Mouse (Mus musculus) bone marrow, adult 2 months (tissue): Measurements from ENCODE around the gene Ndufa12. TPM values are rescaled to one million over a fixed set of nuclear protein-coding genes. Genes with fewer than 3 reads are reported as not detected.

Source experiments
- H3K27ac ChIP-seq: fragments of 200-500 bp; 2 replicates; pipeline ENCODE4 v1.5.1; 2012; ENCODE audit warnings: low read depth, mild to moderate bottlenecking, control low read depth, inconsistent platforms, low read length; ENCODE audit not compliant: control insufficient read depth, poor library complexity, insufficient read depth
- H3K4me1 ChIP-seq: fragments of 200-500 bp; 2 replicates; pipeline ENCODE4 v1.6.1; 2011; ENCODE audit warnings: low read length; ENCODE audit not compliant: control insufficient read depth, insufficient read depth
- H3K4me3 ChIP-seq: fragments of 200-500 bp; replicated peaks from 2 replicates; pipeline ENCODE3; 2011; ENCODE audit warnings: mild to moderate bottlenecking, low read depth, low read length, control low read depth; ENCODE audit not compliant: control insufficient read depth
- CTCF ChIP-seq: fragments of 200-500 bp; IDR thresholded peaks from 2 replicates; pipeline ENCODE4 v1.5.1; 2011; ENCODE audit warnings: low read length, control low read depth; ENCODE audit not compliant: control insufficient read depth, insufficient read depth
- POLR2A ChIP-seq: fragments of 200-500 bp; IDR thresholded peaks from 2 replicates; pipeline ENCODE4 v1.6.1; 2011; ENCODE audit warnings: low read depth, mild to moderate bottlenecking, control low read depth, low read length, borderline replicate concordance; ENCODE audit not compliant: control insufficient read depth
- WGBS: fragments of 180-500 bp; shearing (Covaris S2); methylation state at CpG from one replicate; pipeline ENCODE4 v1.1.7; 2018; 5-methylcytosine and 5-hydroxymethylcytosine counted together
- polyA plus RNA-seq: library from polyadenylated mRNA; stranded (reverse); fragments of >200 nt; gene quantifications from 2 replicates; pipeline ENCODE4 v1.2.4, GENCODE M21; 2011; ENCODE audit warnings: low replicate concordance; ENCODE audit not compliant: missing spikeins, insufficient read depth, insufficient read length

The Ndufa12 gene
- polyA plus RNA-seq, 1 experiment = 104 TPM

DNA sequence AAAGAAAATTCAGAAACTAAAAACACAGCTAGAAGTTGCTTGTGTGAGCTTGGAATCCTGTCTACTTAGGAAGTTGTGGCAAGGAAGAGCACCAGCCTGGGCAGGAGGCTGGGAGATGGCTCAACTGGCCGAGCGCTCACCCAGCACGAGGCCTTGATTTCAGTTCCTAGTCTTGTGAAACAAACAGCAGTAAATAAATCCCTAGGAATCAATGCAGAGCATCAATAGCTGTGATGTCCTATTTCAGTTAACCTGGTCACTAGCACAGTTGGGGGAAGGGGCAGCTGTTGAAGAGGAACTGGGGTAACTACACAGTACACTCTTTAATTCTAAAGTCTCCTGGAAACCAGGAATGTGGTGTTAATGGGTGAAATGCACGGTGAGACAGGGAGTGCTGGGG is 6.5 kb downstream of the Ndufa12 start:
- Histone ChIP-seq H3K27ac (no peak overlapping the region), H3K4me3 (no peak overlapping the region), H3K4me1 (no peaks in the 10 kb centered on the region)
- TF ChIP-seq POLR2A = no peak
- no peak for TF ChIP-seq CTCF
- 80% methylated on average over 4 of the region's 4 CpGs for WGBS

DNA sequence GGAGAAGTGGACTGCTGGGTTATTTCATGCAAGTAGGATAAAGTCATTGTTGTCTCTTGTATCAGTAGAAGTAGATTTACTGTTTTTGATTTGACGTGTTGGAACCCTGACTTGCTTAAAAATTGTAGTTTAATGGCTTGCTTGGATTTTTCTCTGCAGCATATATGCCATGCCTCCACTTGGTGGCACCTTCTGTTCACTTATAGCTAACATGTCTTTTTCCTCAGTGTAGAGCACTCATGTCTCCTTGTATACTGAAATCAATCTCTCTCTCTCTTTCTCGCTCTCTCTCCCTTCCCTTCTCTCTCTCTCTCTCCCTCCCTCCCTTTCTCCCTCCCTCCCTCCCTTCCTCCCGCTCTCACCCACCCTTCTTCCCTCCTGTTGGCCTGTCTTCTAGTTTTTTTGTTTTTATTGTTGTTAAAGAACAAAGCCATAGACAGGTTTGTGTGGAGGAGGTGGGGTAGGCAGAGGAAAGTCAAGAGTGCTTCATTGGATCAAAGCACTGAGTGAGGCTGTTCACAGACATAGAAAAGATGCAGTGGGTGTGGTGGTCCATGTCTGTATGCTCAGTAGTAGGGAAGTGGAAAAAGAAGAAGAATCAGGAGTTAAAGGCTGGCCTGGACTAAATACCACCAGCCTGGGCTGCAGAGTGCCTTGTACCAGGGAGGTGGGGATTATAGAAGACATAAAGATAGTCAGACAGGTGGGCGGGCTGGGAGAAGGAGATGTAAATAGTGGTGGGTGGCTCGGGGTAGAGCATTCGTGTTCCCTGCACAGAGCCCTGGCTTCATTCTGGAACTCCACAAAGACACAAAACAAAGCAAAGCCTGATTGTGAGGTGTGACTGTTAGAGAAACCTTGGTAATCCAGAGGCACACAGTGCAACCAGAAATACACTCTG is 12.4 kb downstream of the Ndufa12 start:
- Histone ChIP-seq H3K4me1 (no peaks in the 10 kb centered on the region), H3K27ac (no peak overlapping the region), H3K4me3 (no peak overlapping the region)
- TF ChIP-seq POLR2A = no peak
- TF ChIP-seq CTCF = no peak
- WGBS = 84% methylated on average over 6 of the region's 6 CpGs

DNA sequence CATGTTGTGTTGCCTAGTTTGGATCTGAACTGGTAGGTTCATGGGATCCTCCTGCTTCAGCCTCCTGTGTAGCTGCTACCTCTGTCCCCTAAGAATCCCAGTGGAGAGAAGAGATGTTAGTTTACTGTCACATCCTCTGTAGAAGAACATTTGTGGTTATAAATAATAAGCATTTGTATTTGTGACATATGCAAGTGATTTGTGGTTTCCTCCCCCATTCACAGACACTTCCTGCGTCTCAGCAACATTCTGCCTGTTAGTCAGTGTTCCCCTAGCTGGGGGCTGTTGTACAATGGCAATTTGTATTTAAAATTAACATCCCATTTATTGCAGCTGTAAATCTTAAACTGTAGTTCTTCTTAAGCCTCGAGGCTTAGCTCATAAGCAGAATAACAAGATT is 13.2 kb downstream of the Ndufa12 start:
- 13% methylated on average over 2 of the region's 2 CpGs for WGBS
- TF ChIP-seq POLR2A (no peak), CTCF (no peak)
- H3K27ac ChIP-seq = no peak overlapping the region

DNA sequence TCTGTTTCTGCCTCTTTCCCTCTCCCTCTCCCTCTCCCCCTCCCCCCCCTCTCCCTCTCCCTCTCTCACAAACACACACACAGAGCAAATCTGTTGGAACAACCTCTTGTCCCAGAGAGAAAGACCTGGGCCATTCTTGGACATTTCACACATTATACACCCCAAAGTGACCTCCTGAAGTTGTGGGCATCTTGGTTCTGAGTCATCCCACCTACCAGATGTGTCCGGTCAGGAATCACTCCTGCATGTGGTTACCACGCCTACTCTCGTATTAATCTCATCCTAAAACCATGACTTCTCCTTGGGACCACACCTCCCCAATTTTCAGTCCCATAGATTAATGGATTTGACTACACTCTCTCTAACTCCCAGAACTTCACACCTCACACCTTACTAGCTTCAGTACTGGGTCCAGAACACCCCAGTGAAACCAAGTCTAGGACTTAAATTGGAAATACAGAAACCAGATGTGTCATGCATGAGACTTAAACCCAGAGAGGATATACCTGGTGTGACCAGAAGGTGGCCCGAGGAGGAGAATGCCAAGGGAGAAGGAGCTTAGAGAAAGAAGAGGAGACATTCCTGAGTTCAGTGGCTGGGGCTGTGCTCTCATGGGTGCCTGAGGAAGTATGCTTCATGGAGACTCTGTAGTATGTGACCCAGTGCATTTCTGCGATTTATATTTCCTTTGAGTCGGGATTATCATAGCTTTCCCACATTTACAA is 26.7 kb downstream of the Ndufa12 start:
- no peak overlapping the region for H3K4me3 ChIP-seq
- TF ChIP-seq CTCF (no peak), POLR2A (no peak)
- WGBS = 77% methylated on average over 6 of the region's 6 CpGs
- H3K4me1 ChIP-seq = no peaks in the 10 kb centered on the region
- no peak overlapping the region for H3K27ac ChIP-seq

More for the DNA sequence above, 13.2 kb downstream of the Ndufa12 start:
- Histone ChIP-seq H3K4me3 (no peak overlapping the region), H3K4me1 (no peaks in the 10 kb centered on the region)

DNA sequence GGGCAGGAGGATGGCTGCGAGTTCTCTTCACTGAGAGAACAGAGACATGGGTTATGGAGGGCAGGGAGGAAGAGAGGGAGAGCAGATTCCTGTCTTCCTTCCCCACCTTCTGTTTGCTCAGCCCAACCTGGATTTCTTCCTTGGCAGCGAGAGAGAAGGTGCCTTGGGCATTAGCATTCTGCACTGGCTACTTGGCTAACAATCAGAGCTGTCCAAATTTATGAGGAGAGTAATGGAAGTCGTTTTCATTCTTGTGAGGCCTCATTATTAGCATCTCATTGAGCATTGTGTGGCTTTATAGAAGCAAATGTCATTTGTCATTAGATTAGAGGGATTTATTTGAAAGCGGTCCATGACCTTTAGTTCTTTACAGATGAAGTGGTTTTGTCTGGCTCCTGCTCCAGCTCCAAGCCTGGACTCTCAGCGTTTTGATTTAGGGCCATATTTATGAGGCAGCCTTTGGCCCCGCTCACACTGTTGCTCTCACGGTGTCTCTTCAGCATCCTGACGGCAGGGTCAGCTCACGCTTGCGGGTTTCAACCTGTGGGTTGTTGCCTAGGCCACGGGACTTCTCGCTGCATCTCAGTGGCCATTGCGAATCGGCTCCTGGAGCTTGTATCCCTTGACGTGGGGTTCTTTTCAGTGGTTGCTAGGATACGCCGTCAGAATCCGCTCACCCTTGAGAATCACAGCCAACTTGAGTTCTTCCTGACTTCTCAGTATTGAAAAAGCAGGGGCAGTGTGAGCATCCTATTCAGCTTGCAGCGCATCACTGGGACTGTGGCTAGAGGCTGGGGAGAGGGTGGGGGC is 31.9 kb downstream of the Ndufa12 start:
- TF ChIP-seq POLR2A = no peak
- TF ChIP-seq CTCF = no peak
- no peaks in the 10 kb centered on the region for H3K4me1 ChIP-seq
- WGBS = 86% methylated on average over 19 of the region's 19 CpGs
- H3K27ac ChIP-seq = no peak overlapping the region
- H3K4me3 ChIP-seq = no peak overlapping the region

DNA sequence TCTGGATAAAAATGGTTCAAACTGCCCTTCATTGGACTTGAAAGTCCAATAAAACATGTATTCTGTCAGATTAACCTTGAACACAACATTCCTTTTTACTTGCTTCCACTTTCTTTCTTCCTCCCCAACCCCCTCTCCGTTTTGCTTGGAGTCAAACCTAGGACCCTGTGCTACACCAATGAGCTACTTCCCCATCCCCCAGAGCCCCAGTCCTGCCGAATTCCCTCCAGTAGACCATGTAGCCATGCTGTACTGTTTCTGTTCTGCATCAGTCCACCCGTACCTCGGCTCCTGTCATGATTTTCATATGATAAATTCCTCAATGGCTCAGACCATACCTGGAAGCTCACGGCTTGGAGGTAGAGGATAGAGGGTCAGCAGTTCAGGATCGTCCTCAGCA is 32.5 kb downstream of the Ndufa12 start:
- Histone ChIP-seq H3K4me3 (no peak overlapping the region), H3K27ac (no peak overlapping the region), H3K4me1 (no peaks in the 10 kb centered on the region)
- WGBS = 83% methylated on average over 6 of the region's 6 CpGs
- no peak for TF ChIP-seq CTCF
- no peak for TF ChIP-seq POLR2A

DNA sequence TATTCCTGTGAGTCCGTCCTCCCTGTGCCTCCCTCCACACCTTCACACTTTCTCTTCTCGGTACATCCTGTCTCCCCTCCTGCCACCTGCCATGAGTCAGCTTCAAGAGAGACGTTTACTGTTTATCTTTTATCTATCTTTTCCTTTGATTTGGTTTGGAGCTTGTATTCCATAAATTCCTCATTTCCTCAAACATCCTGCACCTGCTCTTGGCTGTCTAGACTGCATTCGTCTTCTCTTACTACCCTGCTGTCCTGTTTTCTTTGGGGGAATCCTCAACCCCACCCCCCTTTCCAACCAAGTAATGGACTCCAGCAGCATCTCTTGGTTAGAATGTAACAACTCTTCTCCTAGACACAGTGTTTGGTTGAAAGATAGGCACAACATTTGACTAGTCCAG is 36.7 kb downstream of the Ndufa12 start:
- Histone ChIP-seq H3K4me1 (no peaks in the 10 kb centered on the region), H3K27ac (no peak overlapping the region), H3K4me3 (no peak overlapping the region)
- WGBS = 44% methylated on average over 4 of the region's 4 CpGs
- TF ChIP-seq POLR2A (no peak), CTCF (no peak)

DNA sequence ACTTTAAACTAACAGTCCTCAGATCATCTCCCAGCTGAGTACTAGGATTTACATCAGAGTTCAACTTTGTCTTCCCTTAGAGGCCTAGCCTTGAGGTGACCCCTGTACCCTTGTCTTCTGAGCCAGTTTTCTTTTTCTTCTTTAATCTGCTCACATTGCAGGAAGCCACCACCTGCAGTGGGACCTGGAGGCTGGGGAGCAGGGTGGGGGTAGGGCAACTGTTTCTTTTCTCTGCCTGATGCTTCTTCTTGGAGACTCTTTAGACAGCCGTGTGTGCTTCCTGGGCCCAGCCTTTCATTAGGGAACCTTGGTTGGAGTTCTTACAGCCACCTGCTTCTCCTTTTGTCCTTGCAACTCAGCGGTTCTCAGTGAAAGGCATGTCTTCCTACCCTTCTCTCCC is 42.8 kb downstream of the Ndufa12 start:
- no peak overlapping the region for H3K4me3 ChIP-seq
- WGBS = 79% methylated on average over 2 of the region's 2 CpGs

More for the DNA sequence above, 42.8 kb downstream of the Ndufa12 start:
- H3K4me1 ChIP-seq = no peaks in the 10 kb centered on the region
- no peak for TF ChIP-seq POLR2A
- TF ChIP-seq CTCF = no peak
- no peak overlapping the region for H3K27ac ChIP-seq
